Mouse (Mus musculus) c-Kit-positive CD71-positive TER-119-positive erythroid progenitor cells, embryonic 14.5 days (primary cell): Measurements from ENCODE around the gene Cenph.
A peak's percentile ranks its signal among the peaks of the same experiment; 100 is the strongest.
"Not testable (repeated sequence)": the region's sequence is repeated elsewhere in the genome, so short reads cannot be mapped to it uniquely, and the experiment has no call there.

ENCODE experiments used
- DNase-seq: peaks from one replicate; pipeline ENCODE4 v3.0.0-alpha.2; 2013; ENCODE audit warnings: low spot score

Cenph gene

GRCm38 (mm10) chr13:100775252-100776055 lies at the start of gene Cenph:
Cenph (minus strand) TSS chr13:100775899.
- peak; percentile 88 for DNase-seq

- DNase-seq, result no peak
Measured at GRCm38 (mm10) chr13:100824916-100825315, 49.2 kb upstream of the Cenph start.

GRCm38 (mm10) chr13:100824306-100824705 lies 48.6 kb upstream of the Cenph start:
- DNase-seq, result no peak

- DNase-seq, result no peak
Measured at GRCm38 (mm10) chr13:100823863-100824262, 48.2 kb upstream of the Cenph start.

- DNase-seq, result no peak
Measured at GRCm38 (mm10) chr13:100814451-100814850, 38.8 kb upstream of the Cenph start.

- no peak for DNase-seq
Measured at GRCm38 (mm10) chr13:100805776-100806175, 30.1 kb upstream of the Cenph start.

GRCm38 (mm10) chr13:100797171-100797570 lies 21.5 kb upstream of the Cenph start:
- DNase-seq, result no peak

GRCm38 (mm10) chr13:100789083-100789482 lies 13.4 kb upstream of the Cenph start:
- DNase-seq, result no peak

GRCm38 (mm10) chr13:100788057-100788456 lies 12.4 kb upstream of the Cenph start:
- not testable (repeated sequence) for DNase-seq

GRCm38 (mm10) chr13:100787316-100788010 lies 11.8 kb upstream of the Cenph start:
- no peak for DNase-seq

- peak; percentile 95 for DNase-seq
Measured at GRCm38 (mm10) chr13:100786414-100786867, 10.7 kb upstream of the Cenph start, which contains the start of gene Ccnb1. Ccnb1 (minus strand) TSS chr13:100786570.

- DNase-seq, result peak; percentile 46
Measured at GRCm38 (mm10) chr13:100785806-100786413, 10.2 kb upstream of the Cenph start.

GRCm38 (mm10) chr13:100777491-100777890 lies 1.8 kb upstream of the Cenph start:
- peak; percentile 78 for DNase-seq

GRCm38 (mm10) chr13:100776710-100777109 lies 1.0 kb upstream of the Cenph start:
- no peak for DNase-seq

- DNase-seq, result no peak
Measured at GRCm38 (mm10) chr13:100776056-100776419, 339 bp upstream of the Cenph start.

GRCm38 (mm10) chr13:100774704-100775103 lies 995 bp downstream of the Cenph start:
- no peak for DNase-seq

- no peak for DNase-seq
Measured at GRCm38 (mm10) chr13:100755329-100755728, 20.4 kb downstream of the Cenph start.

- DNase-seq, result no peak
Measured at GRCm38 (mm10) chr13:100754186-100754585, 21.5 kb downstream of the Cenph start.

GRCm38 (mm10) chr13:100753011-100753410 lies 22.7 kb downstream of the Cenph start:
- DNase-seq, result no peak

- no peak for DNase-seq
Measured at GRCm38 (mm10) chr13:100752529-100752928, 23.2 kb downstream of the Cenph start.

- DNase-seq, result no peak
Measured at GRCm38 (mm10) chr13:100751402-100751801, 24.3 kb downstream of the Cenph start.

GRCm38 (mm10) chr13:100750799-100751198 lies 24.9 kb downstream of the Cenph start:
- DNase-seq, result no peak

- DNase-seq, result no peak
Measured at GRCm38 (mm10) chr13:100748638-100749037, 27.1 kb downstream of the Cenph start.
